ENCODE assay signal across 9 mouse cellular contexts in genomic region chr17:67638119-67638810, GRCm38 (mm10). TPM values are rescaled to one million over a fixed set of nuclear protein-coding genes. Genes with fewer than 3 reads are reported as not detected.
DNase-seq lines count a peak whose midpoint lies in the region; ATAC-seq and TF ChIP-seq lines count a peak whose summit lies in the region.
"Had no signal": no experiment of that assay in that cellular context is flagged by ENCODE, and none has a peak within 500 bp of the region (broad histone marks: within the 10 kb centered on the region; RNA-seq: fewer than 3 reads in every experiment).

No protein-coding gene starts in this region.

- H3K4me3 ChIP-seq in heart, adult 2 months: no peak overlapping the region
- H3K4me3 ChIP-seq in heart, embryonic 10.5 days: no peak overlapping the region
- H3K4me3 ChIP-seq in liver, embryonic 11.5 days (ENCODE audit: low read depth, low read length): no peak overlapping the region

- no peaks in the 10 kb centered on the region for H3K9me3 ChIP-seq in heart, embryonic 10.5 days
- no peaks in the 10 kb centered on the region for H3K9me3 ChIP-seq in liver, embryonic 11.5 days (ENCODE audit: control insufficient read depth, low read length)

- 31% methylated on average over 10 of the region's 10 CpGs for WGBS in heart, adult 2 months
- WGBS in heart, embryonic 10.5 days: 80% methylated on average over 10 of the region's 10 CpGs
- 77% methylated on average over 10 of the region's 10 CpGs for WGBS in liver, embryonic 11.5 days

- H3K4me2 ChIP-seq in liver, embryonic 11.5 days: no peak overlapping the region

- no peak for ATAC-seq in liver, embryonic 11.5 days (replicated peaks; ENCODE audit: low FRiP score)
- no peak for ATAC-seq in monocyte, adult 5-6 weeks (replicated peaks; ENCODE audit: insufficient number of reproducible peaks, low FRiP score, low TSS enrichment, poor library complexity, severe bottlenecking)

- TF ChIP-seq POLR2A in heart, adult 2 months (IDR thresholded peaks at IDR 0.05; ENCODE audit: insufficient read depth, low read depth, low read length): no peak

- peak overlapping the region; percentile 18; the same call in 1 of the 2 replicates for H3K9ac ChIP-seq in heart, adult 2 months (ENCODE audit: low read depth, low read length)
- H3K9ac ChIP-seq in liver, embryonic 11.5 days (ENCODE audit: low read depth, low read length): no peak overlapping the region
- H3K9ac ChIP-seq: liver, embryonic 14.5 days had no signal

- intact Hi-C loops in heart, adult 2 months (cut with DNase I): no loop called here

- H3K79me2 ChIP-seq in heart, adult 2 months (replicated peaks; ENCODE audit: control insufficient read depth, insufficient read depth, low read length): no peaks in the 10 kb centered on the region

- no peak for TF ChIP-seq CTCF in heart, adult 2 months (IDR thresholded peaks at IDR 0.05)

- H3K27ac ChIP-seq in heart, adult 2 months: peak overlapping the region; percentile 31
- no peak overlapping the region for H3K27ac ChIP-seq in heart, embryonic 10.5 days
- H3K27ac ChIP-seq in liver, embryonic 11.5 days (ENCODE audit: low read depth, low read length): no peak overlapping the region
- H3K27ac ChIP-seq: liver, embryonic 14.5 days had no signal

- DNase-seq in heart, adult 2 months: peak; percentile 60 to 73
- no peak for DNase-seq in heart, embryonic 10.5 days (ENCODE audit: low spot score)
- DNase-seq in adrenal gland, adult 2 months: peak; percentile 81
- peak; percentile 61 for DNase-seq in heart, adult 8-10 months (ENCODE audit: low spot score)
- peak; percentile 30 to 53 for DNase-seq in lung, adult 18-20 months
- no peak for DNase-seq in liver, embryonic 11.5 days (ENCODE audit: low spot score)
- no peak for DNase-seq in layer of hippocampus, adult 11-12 months (ENCODE audit: low spot score)

- 0 out of 2 replicates have a peak, but pooled peaks have one; percentile 31 for TF ChIP-seq EP300 in heart, adult 2 months (IDR thresholded peaks at IDR 0.05; ENCODE audit: insufficient read depth, low read depth, low read length)

- H3K4me1 ChIP-seq in heart, adult 2 months (ENCODE audit: control insufficient read depth, insufficient read depth, low read length): peaks cover 6% of the 10 kb centered on the region
- no peaks in the 10 kb centered on the region for H3K4me1 ChIP-seq in heart, embryonic 10.5 days
- H3K4me1 ChIP-seq in liver, embryonic 11.5 days (replicated peaks; ENCODE audit: control insufficient read depth, insufficient read depth, low read length): no peaks in the 10 kb centered on the region

- no peaks in the 10 kb centered on the region for H3K36me3 ChIP-seq in heart, adult 2 months (ENCODE audit: control insufficient read depth, insufficient read depth, low read length)
- H3K36me3 ChIP-seq in heart, embryonic 10.5 days: no peaks in the 10 kb centered on the region
- H3K36me3 ChIP-seq in liver, embryonic 11.5 days (ENCODE audit: control insufficient read depth, insufficient read depth, low read length): no peaks in the 10 kb centered on the region

- no peaks in the 10 kb centered on the region for H3K27me3 ChIP-seq in heart, adult 2 months (ENCODE audit: control insufficient read depth, insufficient read depth, low read length)
- 0 out of 2 replicates have a peak, but pooled peaks cover 8% of the 10 kb centered on the region for H3K27me3 ChIP-seq in heart, embryonic 10.5 days (ENCODE audit: insufficient read depth, poor library complexity, severe bottlenecking)
- H3K27me3 ChIP-seq in liver, embryonic 11.5 days (replicated peaks; ENCODE audit: control insufficient read depth, insufficient read depth, low read length): no peaks in the 10 kb centered on the region

RNA-seq across cellular contexts. Expression of gene Lrrc30, which starts 5.7 kb away (rescaled TPM):
- under 1 TPM; 0.37 to 0.41 TPM for total RNA-seq in heart, adult 2 months (2021)
- polyA plus RNA-seq in heart, adult 2 months (2012; rRNA removed): 0.25 and 0.73 TPM in 2 replicates
- polyA plus RNA-seq in heart, embryonic 10.5 days (2016; fragmentation: Nextera tagmentation; extraction: Ambion mirVana): 0.08 TPM in 1 of 2 replicates, not detected in the other
- total RNA-seq in adrenal gland, adult 2 months (2021): under 1 TPM; 0.14 to 0.41 TPM
- 0.28 and 0.35 TPM in 2 replicates for polyA plus RNA-seq in adrenal gland, adult 2 months (2012; rRNA removed)
- total RNA-seq in heart, adult 8-10 months (2022): under 1 TPM; 0.28 to 0.60 (median 0.43) TPM
- polyA plus RNA-seq in liver, embryonic 11.5 days (2014; fragmentation: Nextera tagmentation; extraction: Ambion mirVana): not detected in 2 replicates
- not detected in 3 replicates for total RNA-seq in monocyte, adult 5-6 weeks (2017)
- polyA plus RNA-seq: liver, embryonic 14.5 days had no signal

RNA-seq across cellular contexts. Expression of gene Lama1, which starts 58.8 kb away (rescaled TPM):
- total RNA-seq in heart, adult 2 months (2021): under 1 TPM; 0.64 to 0.86 TPM
- 0.02 and 0.26 TPM in 2 replicates for polyA plus RNA-seq in heart, adult 2 months (2012; rRNA removed)
- 4.1 and 7.0 TPM in 2 replicates for polyA plus RNA-seq in heart, embryonic 10.5 days (2016; fragmentation: Nextera tagmentation; extraction: Ambion mirVana)
- 10 to 100 TPM in 1 of 2 experiments, 1 to 10 TPM in 1; 7.5 to 10.6 TPM for total RNA-seq in adrenal gland, adult 2 months (2021)
- polyA plus RNA-seq in adrenal gland, adult 2 months (2012; rRNA removed): 8.1 and 9.6 TPM in 2 replicates
- 1 to 10 TPM; 1.3 to 2.5 (median 2.2) TPM for total RNA-seq in heart, adult 8-10 months (2022)
- 2.8 and 4.3 TPM in 2 replicates for polyA plus RNA-seq in liver, embryonic 11.5 days (2014; fragmentation: Nextera tagmentation; extraction: Ambion mirVana)
- not detected in 3 replicates for total RNA-seq in monocyte, adult 5-6 weeks (2017)

Comparison
In these comparisons a context has a peak if more than half of its experiments do, and no peak if none do; other contexts are left out.
1. DNase-seq: peak in heart, adult 2 months (2 of 2), adrenal gland, adult 2 months (single experiment), heart, adult 8-10 months (single experiment) and lung, adult 18-20 months (2 of 2); none in heart, embryonic 10.5 days (single experiment), liver, embryonic 11.5 days (single experiment) and layer of hippocampus, adult 11-12 months (single experiment).